Mouse (Mus musculus) C2C12 (cell line): ENCODE measurements around the gene Serpinh1.

Experiments used
- CEBPB ChIP-seq: IDR thresholded peaks from one replicate; pipeline ENCODE4 v1.6.1; 2011; ENCODE audit warnings: low read depth, mild to moderate bottlenecking, control low read depth, moderate library complexity
- CTCF ChIP-seq: IDR thresholded peaks from one replicate; pipeline ENCODE4 v1.5.1; 2011; ENCODE audit not compliant: control insufficient read depth, insufficient read depth, insufficient read length
- MAX ChIP-seq: IDR thresholded peaks from one replicate; pipeline ENCODE4 v1.6.1; 2011; ENCODE audit warnings: mild to moderate bottlenecking, control low read depth
- MYOG ChIP-seq: IDR thresholded peaks from one replicate; pipeline ENCODE4 v1.6.1; 2011; ENCODE audit not compliant: control insufficient read depth, insufficient read length; ENCODE audit errors: extremely low read depth
- USF1 ChIP-seq: IDR thresholded peaks from one replicate; pipeline ENCODE4 v1.6.1; 2011; ENCODE audit warnings: low read depth, mild to moderate bottlenecking, control low read depth, moderate library complexity

DNA sequence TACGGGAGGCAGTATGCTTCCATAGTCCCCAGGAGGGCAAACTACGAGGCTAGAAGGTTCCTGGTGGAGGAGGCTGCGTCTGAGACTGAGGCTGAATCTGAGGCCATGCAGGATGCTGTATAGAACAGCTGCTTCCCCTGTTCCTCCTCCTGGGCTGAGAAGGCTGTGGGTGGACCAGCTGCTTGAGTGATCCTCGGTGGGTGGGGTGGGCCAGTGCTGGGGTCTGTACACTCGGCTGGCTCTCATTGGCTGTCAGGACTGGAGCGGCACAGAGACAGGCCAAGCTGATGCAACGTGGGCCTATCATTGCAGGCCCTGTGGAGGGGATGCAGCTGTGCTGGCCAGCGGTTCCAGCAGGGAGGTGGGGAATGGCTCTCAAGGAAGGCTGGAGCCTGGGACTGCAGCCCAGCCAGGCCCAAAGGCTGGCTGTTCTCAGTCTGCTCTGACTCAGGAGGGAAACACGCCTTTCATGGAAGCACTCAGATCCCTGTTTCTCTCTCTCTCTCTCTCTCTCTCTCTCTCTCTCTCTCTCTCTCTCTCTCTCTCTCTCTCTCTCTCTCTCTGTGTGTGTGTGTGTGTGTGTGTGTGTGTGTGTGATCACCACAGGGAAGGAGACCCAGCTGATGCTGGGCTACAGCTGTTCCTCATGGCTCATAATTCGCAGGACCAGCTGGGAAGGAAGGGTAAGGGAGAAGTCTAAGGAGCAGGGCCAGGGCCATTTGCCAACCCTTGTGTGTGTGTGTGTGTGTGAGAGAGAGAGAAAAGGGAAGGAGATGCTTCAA is 7.2 kb upstream of the Serpinh1 start:
- TF ChIP-seq CTCF (no peak), USF1 (no peak), MAX (peak; percentile 23), CEBPB (peak; percentile 19), MYOG (no peak)
